Mouse (Mus musculus) intestine, embryonic 15.5 days (tissue): ENCODE data around the gene Vipr2. TPM values are rescaled to one million over a fixed set of nuclear protein-coding genes. Genes with fewer than 3 reads are reported as not detected.

Experiments used
- ATAC-seq: fragments of 200-750 bp; cut with Nextera tagmentation; 2 replicates; pipeline ENCODE4 v1.8.0; 2017; ENCODE audit warnings: moderate TSS enrichment, moderate library complexity
- H3K27ac ChIP-seq: fragments of 300-500 bp; sonication (generic); 2 replicates; pipeline ENCODE4 v1.5.1; 2015; ENCODE audit warnings: mild to moderate bottlenecking, inconsistent platforms
- H3K27me3 ChIP-seq: fragments of 300-500 bp; sonication (generic); replicated peaks from 2 replicates; pipeline ENCODE4 v1.6.1; 2015; ENCODE audit warnings: inconsistent platforms
- H3K36me3 ChIP-seq: fragments of 300-500 bp; sonication (generic); 2 replicates; pipeline ENCODE4 v1.6.1; 2015; ENCODE audit warnings: inconsistent platforms
- H3K4me1 ChIP-seq: fragments of 300-500 bp; sonication (generic); replicated peaks from 2 replicates; pipeline ENCODE4 v1.6.1; 2015; ENCODE audit warnings: inconsistent platforms
- H3K4me2 ChIP-seq: fragments of 300-500 bp; sonication (generic); replicated peaks from 2 replicates; pipeline ENCODE4 v1.6.1; 2015; ENCODE audit warnings: mild to moderate bottlenecking, inconsistent platforms
- H3K4me3 ChIP-seq: fragments of 300-500 bp; sonication (generic); replicated peaks from 2 replicates; pipeline ENCODE4 v1.5.1; 2015; ENCODE audit warnings: inconsistent platforms
- H3K9ac ChIP-seq: fragments of 300-500 bp; sonication (generic); 2 replicates; pipeline ENCODE4 v1.6.1; 2015; ENCODE audit warnings: inconsistent platforms
- H3K9me3 ChIP-seq: fragments of 300-500 bp; sonication (generic); 2 replicates; pipeline ENCODE4 v1.6.1; 2016; ENCODE audit warnings: inconsistent platforms
- WGBS: fragments of 180-500 bp; shearing (Covaris S2); methylation state at CpG from one replicate; pipeline ENCODE4 v1.1.7; 2015; 5-methylcytosine and 5-hydroxymethylcytosine counted together
- polyA plus RNA-seq: library from polyadenylated mRNA; unstranded; fragments of >200 nt; fragmentation: Nextera tagmentation; extraction: Ambion mirVana; gene quantifications from 2 replicates; pipeline ENCODE4 v1.2.1, GENCODE M21; 2015

The Vipr2 gene
- polyA plus RNA-seq, 1 experiment from 2014 or later, result 2.5 TPM

DNA sequence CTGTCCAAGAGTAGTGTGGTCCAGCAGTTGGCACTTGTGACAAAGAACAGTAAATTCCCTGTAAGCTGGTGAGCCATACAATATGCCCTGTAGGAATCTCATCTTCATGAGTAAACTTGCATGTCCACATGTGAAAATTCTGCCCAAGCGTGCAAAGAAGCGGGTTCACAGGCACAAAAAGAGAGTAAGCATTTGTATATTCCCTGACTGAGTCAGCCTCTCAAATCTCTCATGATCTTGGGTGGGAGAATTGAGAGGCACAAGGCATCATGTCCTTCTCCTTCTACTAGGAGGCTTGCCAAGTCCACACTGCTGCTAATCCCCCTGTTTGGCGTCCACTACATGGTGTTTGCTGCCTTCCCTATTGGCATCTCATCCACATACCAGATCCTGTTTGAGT lies 64.9 kb downstream of the Vipr2 start:
- no peaks in the 10 kb centered on the region for H3K9me3 ChIP-seq
- ATAC-seq, result no peak
- 93% methylated on average over 3 of the region's 3 CpGs for WGBS
- H3K4me3 ChIP-seq, result no peak overlapping the region
- no peaks in the 10 kb centered on the region for H3K27me3 ChIP-seq
- no peak overlapping the region for H3K4me2 ChIP-seq
- H3K27ac ChIP-seq, result no peak overlapping the region
- no peaks in the 10 kb centered on the region for H3K36me3 ChIP-seq
- no peaks in the 10 kb centered on the region for H3K4me1 ChIP-seq
- no peak overlapping the region for H3K9ac ChIP-seq

GRCm38 (mm10) chr12:116145246-116145645 lies 67.7 kb downstream of the Vipr2 start:
- no peak overlapping the region for H3K4me2 ChIP-seq
- H3K27me3 ChIP-seq, result no peaks in the 10 kb centered on the region
- H3K27ac ChIP-seq, result no peak overlapping the region
- H3K4me3 ChIP-seq, result no peak overlapping the region
- WGBS, result 59% methylated on average over 5 of the region's 5 CpGs
- no peaks in the 10 kb centered on the region for H3K9me3 ChIP-seq
- no peaks in the 10 kb centered on the region for H3K36me3 ChIP-seq
- H3K4me1 ChIP-seq, result no peaks in the 10 kb centered on the region
- no peak for ATAC-seq
- H3K9ac ChIP-seq, result no peak overlapping the region

DNA sequence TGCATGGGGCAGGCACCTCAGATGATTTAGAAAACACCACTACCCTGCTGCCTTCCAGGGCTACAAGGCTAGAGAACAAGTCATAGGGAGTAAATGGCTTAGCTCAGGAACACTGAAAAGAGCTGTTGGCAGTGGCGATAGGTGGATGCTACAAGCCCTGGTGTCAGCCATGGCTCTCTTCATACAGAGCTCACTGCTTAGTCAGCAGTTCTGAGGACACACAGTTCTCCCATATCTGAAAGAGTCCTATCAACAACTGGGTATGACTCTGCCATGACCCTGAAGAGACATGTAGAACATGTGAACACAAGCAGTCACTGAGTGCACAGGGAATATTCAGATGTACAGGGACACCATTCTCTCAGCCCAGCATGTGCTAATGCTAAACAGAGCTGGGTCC lies 68.2 kb downstream of the Vipr2 start:
- Histone ChIP-seq H3K36me3 (no peaks in the 10 kb centered on the region), H3K9ac (no peak overlapping the region), H3K4me2 (no peak overlapping the region), H3K9me3 (no peaks in the 10 kb centered on the region), H3K4me1 (no peaks in the 10 kb centered on the region), H3K27me3 (no peaks in the 10 kb centered on the region), H3K4me3 (no peak overlapping the region), H3K27ac (no peak overlapping the region)
- ATAC-seq, result no peak
- 83% methylated on average over 1 of the region's 1 CpGs for WGBS

- Histone ChIP-seq H3K27ac (no peak overlapping the region), H3K9ac (no peak overlapping the region), H3K9me3 (no peaks in the 10 kb centered on the region), H3K4me1 (no peaks in the 10 kb centered on the region), H3K27me3 (no peaks in the 10 kb centered on the region), H3K36me3 (no peaks in the 10 kb centered on the region), H3K4me2 (no peak overlapping the region), H3K4me3 (no peak overlapping the region)
- ATAC-seq, result no peak
- WGBS, result 68% methylated on average over 8 of the region's 8 CpGs
Measured at GRCm38 (mm10) chr12:116146996-116147634, 69.6 kb downstream of the Vipr2 start.

GRCm38 (mm10) chr12:116152866-116153428 lies 75.4 kb downstream of the Vipr2 start:
- Histone ChIP-seq H3K9ac (no peak overlapping the region), H3K4me3 (no peak overlapping the region), H3K9me3 (no peaks in the 10 kb centered on the region), H3K36me3 (no peaks in the 10 kb centered on the region), H3K4me2 (no peak overlapping the region), H3K4me1 (no peaks in the 10 kb centered on the region), H3K27me3 (no peaks in the 10 kb centered on the region), H3K27ac (no peak overlapping the region)
- no peak for ATAC-seq
- WGBS, result 87% methylated on average over 9 of the region's 9 CpGs

DNA sequence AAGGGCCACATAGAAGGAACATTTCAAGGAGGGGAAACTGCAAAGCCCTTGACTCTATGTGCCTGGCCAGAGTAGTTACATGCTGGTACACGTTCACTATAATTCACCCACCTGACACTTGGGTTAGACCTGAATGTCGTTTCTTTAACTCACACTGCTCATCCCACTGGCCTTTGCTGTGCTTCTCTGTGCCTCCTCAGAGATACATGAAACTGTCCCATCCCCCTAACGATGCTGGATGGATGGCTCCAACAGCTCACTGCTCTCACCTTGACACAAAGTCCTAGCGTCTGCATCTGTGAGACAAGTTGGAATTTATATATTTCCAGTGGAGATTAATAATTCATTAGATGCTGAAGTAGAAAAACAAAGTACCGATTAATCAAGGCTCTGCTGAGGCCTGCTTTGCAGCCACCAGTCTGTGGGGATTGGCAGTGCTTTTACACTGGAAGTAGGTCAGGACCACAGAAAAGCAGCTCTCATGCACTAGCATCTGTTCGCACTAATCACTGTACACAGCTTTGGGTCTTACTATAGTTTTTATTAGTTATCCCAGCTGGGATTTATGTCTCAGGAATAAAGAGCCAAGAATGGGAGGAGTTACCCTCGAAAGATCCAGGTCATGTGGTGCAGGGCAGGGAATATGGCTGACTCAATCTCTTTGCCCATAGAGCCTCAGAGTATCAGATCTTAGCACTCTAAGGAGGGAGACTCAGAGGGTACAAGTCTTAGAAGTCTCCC lies 79.4 kb downstream of the Vipr2 start:
- no peak overlapping the region for H3K9ac ChIP-seq
- no peak overlapping the region for H3K27ac ChIP-seq
- WGBS, result 79% methylated on average over 7 of the region's 7 CpGs
- H3K27me3 ChIP-seq, result no peaks in the 10 kb centered on the region
- no peaks in the 10 kb centered on the region for H3K36me3 ChIP-seq
- no peak overlapping the region for H3K4me3 ChIP-seq
- ATAC-seq, result no peak
- no peak overlapping the region for H3K4me2 ChIP-seq
- H3K4me1 ChIP-seq, result no peaks in the 10 kb centered on the region
- no peaks in the 10 kb centered on the region for H3K9me3 ChIP-seq

GRCm38 (mm10) chr12:116159223-116159622 lies 81.7 kb downstream of the Vipr2 start:
- no peak overlapping the region for H3K27ac ChIP-seq
- H3K27me3 ChIP-seq, result no peaks in the 10 kb centered on the region
- no peaks in the 10 kb centered on the region for H3K9me3 ChIP-seq
- no peak overlapping the region for H3K9ac ChIP-seq
- no peak overlapping the region for H3K4me3 ChIP-seq
- no peaks in the 10 kb centered on the region for H3K36me3 ChIP-seq
- no peak for ATAC-seq
- no peaks in the 10 kb centered on the region for H3K4me1 ChIP-seq
- no peak overlapping the region for H3K4me2 ChIP-seq
- 76% methylated on average over 5 of the region's 5 CpGs for WGBS

GRCm38 (mm10) chr12:116159695-116160094 lies 82.2 kb downstream of the Vipr2 start:
- no peaks in the 10 kb centered on the region for H3K36me3 ChIP-seq
- no peak overlapping the region for H3K9ac ChIP-seq
- H3K27me3 ChIP-seq, result no peaks in the 10 kb centered on the region
- H3K4me1 ChIP-seq, result no peaks in the 10 kb centered on the region
- no peak for ATAC-seq
- H3K4me2 ChIP-seq, result no peak overlapping the region
- H3K9me3 ChIP-seq, result no peaks in the 10 kb centered on the region
- H3K27ac ChIP-seq, result no peak overlapping the region
- WGBS, result 87% methylated on average over 2 of the region's 2 CpGs
- no peak overlapping the region for H3K4me3 ChIP-seq

DNA sequence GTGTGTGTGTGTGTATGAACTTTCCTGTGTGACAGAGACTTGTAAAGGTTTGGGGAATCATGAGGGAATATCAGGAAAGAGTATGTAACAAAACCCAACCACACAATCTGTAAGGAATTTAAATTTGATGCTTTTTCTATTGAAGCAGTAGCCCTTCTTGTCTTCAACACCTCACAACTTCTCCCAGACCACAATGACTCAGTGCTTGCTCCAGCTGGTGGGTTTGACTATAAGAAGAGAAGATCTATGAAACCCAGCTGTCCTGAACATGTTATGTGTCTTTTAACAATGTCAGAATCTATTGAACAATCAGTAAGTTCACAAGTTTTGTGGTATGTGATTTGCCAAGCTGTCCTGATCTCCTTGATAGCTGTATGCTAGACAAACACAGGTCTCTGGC lies 87.8 kb downstream of the Vipr2 start:
- H3K9me3 ChIP-seq, result no peaks in the 10 kb centered on the region
- H3K4me1 ChIP-seq, result no peaks in the 10 kb centered on the region; the same call in 1 of the 2 replicates
- H3K9ac ChIP-seq, result no peak overlapping the region
- no peaks in the 10 kb centered on the region for H3K27me3 ChIP-seq
- no peak overlapping the region for H3K27ac ChIP-seq
- ATAC-seq, result no peak
- H3K4me3 ChIP-seq, result no peak overlapping the region
- no peaks in the 10 kb centered on the region for H3K36me3 ChIP-seq
- H3K4me2 ChIP-seq, result no peak overlapping the region

DNA sequence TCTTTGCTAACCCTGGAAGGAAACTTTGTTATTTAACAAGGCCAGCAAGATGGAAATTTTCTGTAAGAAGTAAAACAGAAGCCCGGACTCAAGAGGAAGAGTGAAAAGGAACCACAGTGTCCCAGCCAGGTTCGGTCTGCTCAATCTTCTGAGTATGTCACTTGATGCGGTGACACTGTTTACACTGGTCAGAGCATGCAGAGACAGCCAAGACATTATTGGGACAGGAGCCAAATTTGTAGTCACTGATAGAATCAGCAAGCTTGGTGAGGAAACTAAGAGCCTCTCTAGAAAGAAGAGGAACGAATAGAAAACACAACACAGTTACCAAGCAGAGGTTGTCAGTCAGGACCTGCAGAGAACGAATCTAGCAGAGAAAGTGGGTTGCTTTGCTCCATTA lies 92.1 kb downstream of the Vipr2 start:
- no peaks in the 10 kb centered on the region for H3K27me3 ChIP-seq
- H3K27ac ChIP-seq, result no peak overlapping the region
- H3K9ac ChIP-seq, result no peak overlapping the region
- ATAC-seq, result no peak
- H3K4me2 ChIP-seq, result no peak overlapping the region
- WGBS, result 61% methylated on average over 5 of the region's 5 CpGs
- H3K9me3 ChIP-seq, result no peaks in the 10 kb centered on the region
- H3K4me3 ChIP-seq, result no peak overlapping the region
- H3K4me1 ChIP-seq, result no peaks in the 10 kb centered on the region; the same call in 1 of the 2 replicates
- H3K36me3 ChIP-seq, result no peaks in the 10 kb centered on the region

- H3K4me2 ChIP-seq, result no peak overlapping the region
- H3K27me3 ChIP-seq, result no peaks in the 10 kb centered on the region
- H3K9me3 ChIP-seq, result no peaks in the 10 kb centered on the region
- WGBS, result 85% methylated on average over 3 of the region's 3 CpGs
- H3K36me3 ChIP-seq, result no peaks in the 10 kb centered on the region
- H3K4me3 ChIP-seq, result no peak overlapping the region
- H3K4me1 ChIP-seq, result no peaks in the 10 kb centered on the region
- no peak overlapping the region for H3K27ac ChIP-seq
- no peak for ATAC-seq
- no peak overlapping the region for H3K9ac ChIP-seq
Measured at GRCm38 (mm10) chr12:116176930-116177329, 99.4 kb downstream of the Vipr2 start.

GRCm38 (mm10) chr12:116181436-116182050 lies 104.0 kb downstream of the Vipr2 start:
- H3K9ac ChIP-seq, result no peak overlapping the region
- no peaks in the 10 kb centered on the region for H3K36me3 ChIP-seq
- no peaks in the 10 kb centered on the region for H3K4me1 ChIP-seq
- 70% methylated on average over 4 of the region's 4 CpGs for WGBS
- H3K9me3 ChIP-seq, result no peaks in the 10 kb centered on the region
- no peak overlapping the region for H3K27ac ChIP-seq
- no peak for ATAC-seq
- H3K4me2 ChIP-seq, result no peak overlapping the region
- no peak overlapping the region for H3K4me3 ChIP-seq
- H3K27me3 ChIP-seq, result no peaks in the 10 kb centered on the region
